Mouse (Mus musculus) hindbrain, embryonic 13.5 days (tissue): ENCODE measurements at regions not wholly inside any gene's neighbourhood (a gene's known extent, or its start where the extent isn't known, plus 50 kb on each side); places are given as distances from the start of the nearest gene placed in this dataset.
A peak's percentile ranks its signal among the peaks of the same experiment; 100 is the strongest.

Source experiments
- ATAC-seq: fragments of 200-750 bp; cut with Nextera tagmentation; 2 replicates; pipeline ENCODE4 v1.8.0; 2017; ENCODE audit warnings: moderate TSS enrichment; ENCODE audit not compliant: low FRiP score
- H3K27ac ChIP-seq: fragments of 300-500 bp; sonication (generic); 2 replicates; pipeline ENCODE4 v1.5.1; 2015; ENCODE audit warnings: inconsistent platforms, mild to moderate bottlenecking, moderate library complexity
- H3K27me3 ChIP-seq: fragments of 300-500 bp; sonication (generic); 2 replicates; pipeline ENCODE4 v1.6.1; 2015; ENCODE audit warnings: mild to moderate bottlenecking, inconsistent platforms
- H3K36me3 ChIP-seq: fragments of 300-500 bp; sonication (generic); 2 replicates; pipeline ENCODE4 v1.6.1; 2015; ENCODE audit warnings: mild to moderate bottlenecking, inconsistent platforms
- H3K4me1 ChIP-seq: fragments of 300-500 bp; sonication (generic); replicated peaks from 2 replicates; pipeline ENCODE4 v1.6.1; 2015; ENCODE audit warnings: inconsistent platforms
- H3K4me2 ChIP-seq: fragments of 300-500 bp; sonication (generic); 2 replicates; pipeline ENCODE4 v1.6.1; 2015; ENCODE audit warnings: inconsistent platforms, mild to moderate bottlenecking, moderate library complexity
- H3K4me3 ChIP-seq: fragments of 300-500 bp; sonication (generic); 2 replicates; pipeline ENCODE4 v1.5.1; 2015; ENCODE audit warnings: mild to moderate bottlenecking, inconsistent platforms
- H3K9ac ChIP-seq: fragments of 300-500 bp; sonication (generic); 2 replicates; pipeline ENCODE4 v1.6.1; 2015; ENCODE audit warnings: mild to moderate bottlenecking, inconsistent platforms
- H3K9me3 ChIP-seq: fragments of 300-500 bp; sonication (generic); 2 replicates; pipeline ENCODE4 v1.6.1; 2016; ENCODE audit warnings: inconsistent platforms
- WGBS: fragments of 180-500 bp; shearing (Covaris S2); methylation state at CpG from one replicate; pipeline ENCODE4 v1.1.7; 2015; 5-methylcytosine and 5-hydroxymethylcytosine counted together

DNA sequence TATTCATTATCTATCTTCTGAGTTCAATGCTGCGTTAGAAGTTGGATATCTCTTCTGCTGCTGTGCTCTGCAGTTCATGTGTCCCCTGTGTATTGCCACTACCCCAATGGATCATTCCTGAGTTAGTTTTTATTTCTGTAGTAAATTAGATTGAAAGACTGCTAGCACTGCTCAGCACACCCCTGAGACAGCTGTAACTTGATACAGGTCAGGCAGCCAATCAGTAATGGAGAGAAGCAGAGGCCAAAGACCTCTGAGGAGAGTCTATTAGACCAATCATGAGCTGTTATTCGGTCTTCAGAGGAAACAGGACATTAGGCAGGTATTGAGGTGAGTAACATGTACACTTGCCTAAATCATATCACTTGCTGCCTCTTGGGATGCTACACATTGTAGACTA lies 837.5 kb upstream of the Chordc1 start:
- H3K9ac ChIP-seq = no peak overlapping the region
- no peaks in the 10 kb centered on the region for H3K27me3 ChIP-seq
- no peaks in the 10 kb centered on the region for H3K36me3 ChIP-seq
- H3K4me3 ChIP-seq = no peak overlapping the region
- no peak overlapping the region for H3K27ac ChIP-seq
- WGBS = 62% methylated on average over 2 of the region's 2 CpGs
- ATAC-seq = no peak
- no peak overlapping the region for H3K4me2 ChIP-seq
- no peaks in the 10 kb centered on the region for H3K9me3 ChIP-seq
- H3K4me1 ChIP-seq = no peaks in the 10 kb centered on the region

DNA sequence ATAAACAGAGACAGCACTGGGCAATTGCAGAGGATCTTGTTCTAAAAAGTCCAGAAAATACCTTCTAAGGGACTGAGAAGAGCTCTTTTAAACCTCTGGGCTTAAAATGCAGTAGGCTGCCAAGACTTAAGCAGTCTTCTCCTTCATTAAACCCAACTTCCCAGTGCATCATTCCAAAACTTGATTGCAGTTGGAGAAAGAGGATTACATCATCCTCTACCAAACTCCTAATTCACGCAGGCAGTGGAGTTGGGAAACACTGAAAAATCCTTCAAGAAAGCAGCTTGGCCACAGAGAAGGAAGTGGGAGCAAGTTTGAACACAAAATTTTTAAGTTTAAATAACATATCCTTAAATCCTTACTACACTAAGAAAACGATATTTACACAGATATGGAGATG lies 825.5 kb upstream of the Chordc1 start:
- no peak overlapping the region for H3K27ac ChIP-seq
- no peak overlapping the region for H3K4me3 ChIP-seq
- no peak for ATAC-seq
- no peaks in the 10 kb centered on the region for H3K27me3 ChIP-seq
- no peak overlapping the region for H3K9ac ChIP-seq
- no peaks in the 10 kb centered on the region for H3K36me3 ChIP-seq
- no peaks in the 10 kb centered on the region for H3K9me3 ChIP-seq
- no peaks in the 10 kb centered on the region for H3K4me1 ChIP-seq
- 85% methylated on average over 2 of the region's 2 CpGs for WGBS
- H3K4me2 ChIP-seq = no peak overlapping the region

GRCm38 (mm10) chr9:17484701-17485422 lies 807.1 kb upstream of the Chordc1 start:
- no peak overlapping the region for H3K4me3 ChIP-seq
- H3K4me2 ChIP-seq = no peak overlapping the region
- no peaks in the 10 kb centered on the region for H3K27me3 ChIP-seq
- no peak overlapping the region for H3K27ac ChIP-seq
- WGBS = 74% methylated on average over 3 of the region's 3 CpGs
- ATAC-seq = no peak
- H3K36me3 ChIP-seq = no peaks in the 10 kb centered on the region
- no peak overlapping the region for H3K9ac ChIP-seq
- H3K4me1 ChIP-seq = no peaks in the 10 kb centered on the region
- H3K9me3 ChIP-seq = no peaks in the 10 kb centered on the region

- no peaks in the 10 kb centered on the region for H3K9me3 ChIP-seq
- 0 out of 2 replicates have a peak, but pooled peaks cover 5% of the 10 kb centered on the region for H3K4me1 ChIP-seq
- H3K4me2 ChIP-seq = no peak overlapping the region
- 53% methylated on average over 7 of the region's 7 CpGs for WGBS
- no peak overlapping the region for H3K27ac ChIP-seq
- no peaks in the 10 kb centered on the region for H3K27me3 ChIP-seq
- ATAC-seq = peak; percentile 84
- no peak overlapping the region for H3K9ac ChIP-seq
- no peaks in the 10 kb centered on the region for H3K36me3 ChIP-seq
- H3K4me3 ChIP-seq = no peak overlapping the region
Measured at GRCm38 (mm10) chr9:17500161-17500756, 791.7 kb upstream of the Chordc1 start.

GRCm38 (mm10) chr9:17508744-17509143 lies 783.2 kb upstream of the Chordc1 start:
- no peak for ATAC-seq
- Histone ChIP-seq H3K9me3 (no peaks in the 10 kb centered on the region), H3K36me3 (no peaks in the 10 kb centered on the region), H3K9ac (no peak overlapping the region), H3K27ac (no peak overlapping the region), H3K27me3 (no peaks in the 10 kb centered on the region), H3K4me2 (no peak overlapping the region), H3K4me3 (no peak overlapping the region), H3K4me1 (no peaks in the 10 kb centered on the region)
- 69% methylated on average over 5 of the region's 5 CpGs for WGBS

- no peak for ATAC-seq
- Histone ChIP-seq H3K27ac (no peak overlapping the region), H3K9me3 (no peaks in the 10 kb centered on the region), H3K27me3 (no peaks in the 10 kb centered on the region), H3K36me3 (no peaks in the 10 kb centered on the region), H3K9ac (no peak overlapping the region), H3K4me3 (no peak overlapping the region), H3K4me1 (no peaks in the 10 kb centered on the region), H3K4me2 (no peak overlapping the region)
- 57% methylated on average over 1 of the region's 1 CpGs for WGBS
Measured at GRCm38 (mm10) chr9:17556186-17556585, 735.7 kb upstream of the Chordc1 start.

GRCm38 (mm10) chr9:17557611-17558370 lies 734.1 kb upstream of the Chordc1 start:
- no peak overlapping the region for H3K4me3 ChIP-seq
- ATAC-seq = no peak
- no peak overlapping the region for H3K9ac ChIP-seq
- no peaks in the 10 kb centered on the region for H3K36me3 ChIP-seq
- no peaks in the 10 kb centered on the region for H3K9me3 ChIP-seq
- 94% methylated on average over 5 of the region's 5 CpGs for WGBS
- H3K27me3 ChIP-seq = no peaks in the 10 kb centered on the region
- no peaks in the 10 kb centered on the region for H3K4me1 ChIP-seq
- H3K4me2 ChIP-seq = no peak overlapping the region
- H3K27ac ChIP-seq = no peak overlapping the region

DNA sequence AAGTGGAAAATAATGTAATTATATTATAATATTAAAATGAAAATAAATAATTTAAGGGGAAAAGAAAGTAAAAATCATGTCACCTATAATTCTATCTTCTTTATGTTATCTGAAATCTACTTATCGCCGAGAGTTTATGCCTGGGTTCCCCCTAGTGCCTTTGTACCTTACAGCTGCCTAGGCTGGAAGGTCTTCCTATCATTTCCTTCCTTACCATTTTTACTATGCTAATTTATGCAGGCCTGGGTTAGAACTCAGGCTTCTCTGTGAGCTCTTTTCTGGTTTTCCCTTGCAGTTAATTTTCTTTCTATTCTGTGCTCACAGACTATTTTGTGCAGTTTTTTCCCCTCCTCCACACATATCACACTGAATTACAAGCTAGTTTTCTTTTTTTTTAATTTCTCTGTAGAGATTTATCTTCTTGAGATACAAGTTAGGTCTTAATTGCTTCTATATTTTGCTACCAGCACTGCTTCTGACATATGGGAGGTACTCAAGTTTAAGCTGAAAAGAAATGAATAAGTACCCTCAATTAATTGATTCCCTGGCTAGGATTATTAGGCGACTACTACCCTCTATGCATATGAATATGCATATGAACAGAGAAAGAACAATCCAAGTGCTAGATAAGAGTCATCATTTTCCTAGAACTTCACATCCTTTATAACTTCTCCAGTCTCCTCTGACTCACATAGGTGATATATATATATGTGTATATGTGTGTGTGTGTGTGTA lies 724.0 kb upstream of the Chordc1 start:
- Histone ChIP-seq H3K27ac (no peak overlapping the region), H3K27me3 (no peaks in the 10 kb centered on the region), H3K36me3 (no peaks in the 10 kb centered on the region), H3K4me1 (no peaks in the 10 kb centered on the region), H3K4me3 (no peak overlapping the region), H3K4me2 (no peak overlapping the region), H3K9me3 (no peaks in the 10 kb centered on the region), H3K9ac (no peak overlapping the region)
- WGBS = 74% methylated on average over 3 of the region's 3 CpGs
- ATAC-seq = no peak

DNA sequence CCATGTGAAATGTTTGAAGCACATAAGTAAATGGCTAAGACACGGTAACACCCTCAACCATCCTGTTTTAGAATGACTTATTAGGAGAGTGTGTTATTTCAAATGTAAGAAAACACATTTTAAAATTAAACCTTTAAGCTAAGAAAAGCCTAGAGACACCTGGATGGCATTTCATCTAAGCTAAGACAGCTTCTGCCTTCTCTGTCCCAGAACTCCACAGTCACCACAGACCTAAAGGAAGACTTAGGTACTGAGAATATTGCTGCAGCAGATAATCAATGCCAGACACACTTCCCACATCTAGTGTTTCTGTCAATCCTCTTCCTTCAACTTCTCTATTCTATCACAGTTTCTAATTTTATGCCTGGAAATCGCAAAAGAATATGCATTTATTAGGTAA lies 704.4 kb upstream of the Chordc1 start:
- Histone ChIP-seq H3K4me3 (no peak overlapping the region), H3K4me1 (no peaks in the 10 kb centered on the region), H3K9me3 (no peaks in the 10 kb centered on the region), H3K9ac (no peak overlapping the region), H3K27me3 (no peaks in the 10 kb centered on the region), H3K4me2 (no peak overlapping the region), H3K36me3 (no peaks in the 10 kb centered on the region), H3K27ac (no peak overlapping the region)
- no peak for ATAC-seq
- WGBS = 93% methylated on average over 2 of the region's 2 CpGs

- WGBS = 71% methylated on average over 2 of the region's 2 CpGs
- H3K9me3 ChIP-seq = no peaks in the 10 kb centered on the region
- H3K36me3 ChIP-seq = no peaks in the 10 kb centered on the region
- no peaks in the 10 kb centered on the region for H3K27me3 ChIP-seq
- H3K4me3 ChIP-seq = no peak overlapping the region
- no peaks in the 10 kb centered on the region for H3K4me1 ChIP-seq
- H3K27ac ChIP-seq = no peak overlapping the region
- no peak overlapping the region for H3K9ac ChIP-seq
- H3K4me2 ChIP-seq = no peak overlapping the region
- no peak for ATAC-seq
Measured at GRCm38 (mm10) chr9:17587968-17588550, 703.9 kb upstream of the Chordc1 start.

- no peak overlapping the region for H3K4me3 ChIP-seq
- no peaks in the 10 kb centered on the region for H3K9me3 ChIP-seq
- no peak overlapping the region for H3K27ac ChIP-seq
- H3K9ac ChIP-seq = no peak overlapping the region
- no peaks in the 10 kb centered on the region for H3K4me1 ChIP-seq
- no peak overlapping the region for H3K4me2 ChIP-seq
- H3K27me3 ChIP-seq = no peaks in the 10 kb centered on the region
- WGBS = 48% methylated on average over 1 of the region's 1 CpGs
- no peaks in the 10 kb centered on the region for H3K36me3 ChIP-seq
- ATAC-seq = no peak
Measured at GRCm38 (mm10) chr9:17611146-17611545, 680.8 kb upstream of the Chordc1 start.

DNA sequence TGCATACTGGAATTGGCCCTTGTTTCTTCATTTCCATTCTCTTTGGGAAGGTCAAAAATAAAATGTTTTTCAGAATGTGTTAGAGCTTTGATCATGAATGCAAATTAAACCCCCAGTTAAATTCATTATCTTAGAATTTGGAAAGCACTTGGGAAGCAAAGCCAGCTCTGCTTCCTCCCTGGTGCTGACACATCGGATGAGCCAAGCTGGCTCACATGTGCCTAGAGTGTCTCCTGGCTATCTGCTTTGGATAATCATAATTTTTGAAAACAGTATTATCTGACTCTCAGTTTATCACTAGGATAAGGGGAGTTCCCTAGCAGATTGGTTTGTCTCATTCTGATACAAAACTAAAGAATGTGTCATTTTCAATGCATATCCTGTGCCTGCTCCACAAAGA lies 649.4 kb upstream of the Chordc1 start:
- H3K27me3 ChIP-seq = no peaks in the 10 kb centered on the region
- H3K4me3 ChIP-seq = no peak overlapping the region
- H3K4me1 ChIP-seq = no peaks in the 10 kb centered on the region
- no peak overlapping the region for H3K9ac ChIP-seq
- WGBS = 91% methylated on average over 1 of the region's 1 CpGs
- no peaks in the 10 kb centered on the region for H3K9me3 ChIP-seq
- no peaks in the 10 kb centered on the region for H3K36me3 ChIP-seq
- H3K27ac ChIP-seq = no peak overlapping the region
- no peak for ATAC-seq
- no peak overlapping the region for H3K4me2 ChIP-seq
